Comparison of ENCODE assay signal across 15 mouse cellular contexts in the genomic region with DNA sequence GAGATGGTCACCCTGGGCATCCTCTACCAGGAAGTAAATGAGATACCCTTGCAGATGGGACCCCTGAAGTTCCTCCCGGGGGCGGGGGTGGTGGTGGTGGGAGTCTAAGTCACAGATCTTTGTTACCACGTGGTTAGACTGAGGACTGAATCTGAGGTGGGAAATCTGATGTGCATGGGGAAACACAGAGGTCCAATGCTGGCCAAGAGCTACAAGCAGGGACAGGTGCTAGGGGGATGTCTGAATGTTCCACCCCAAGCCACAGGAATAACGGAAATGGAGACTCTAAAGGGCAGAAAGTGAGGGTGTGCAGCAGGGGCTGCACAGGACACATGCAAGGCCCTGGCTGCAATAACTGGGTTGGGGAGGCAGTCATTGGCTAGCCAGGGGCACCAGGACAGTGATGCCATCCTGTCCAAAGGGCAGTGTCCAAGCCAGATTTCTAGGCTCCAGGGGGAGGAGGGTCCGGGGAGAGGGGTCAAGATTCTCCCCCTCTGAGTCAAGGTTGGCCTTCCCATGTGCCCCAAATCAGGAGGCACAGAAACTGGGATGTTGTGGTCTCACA. TPM values are rescaled to one million over a fixed set of nuclear protein-coding genes. Genes with fewer than 3 reads are reported as not detected.
DNase-seq lines count a peak whose midpoint lies in the region; ATAC-seq and TF ChIP-seq lines count a peak whose summit lies in the region.
"Had no signal": no experiment of that assay in that cellular context is flagged by ENCODE, and none has a peak within 500 bp of the region (broad histone marks: within the 10 kb centered on the region; RNA-seq: fewer than 3 reads in every experiment).

No protein-coding gene starts in this region.

- no peak overlapping the region; the same call in 1 of the 2 replicates for H3K9ac ChIP-seq in kidney, embryonic 15.5 days
- peak overlapping the region; percentile 31; the same call in 1 of the 2 replicates for H3K9ac ChIP-seq in embryonic facial prominence, embryonic 14.5 days (ENCODE audit: low read depth, low read length)
- H3K9ac ChIP-seq in liver, embryonic 14.5 days (replicated peaks): no peak overlapping the region

- WGBS in kidney, embryonic 15.5 days: 48% methylated on average over 5 of the region's 5 CpGs
- 43% methylated on average over 5 of the region's 5 CpGs for WGBS in kidney, adult 2 months
- WGBS in embryonic facial prominence, embryonic 14.5 days: 27% methylated on average over 5 of the region's 5 CpGs
- 44% methylated on average over 5 of the region's 5 CpGs for WGBS in liver, embryonic 14.5 days (ENCODE audit: insufficient replicate concordance)

- intact Hi-C loops in gastrocnemius, adult 2 months (cut with DNase I): no loop called here

- no peak for TF ChIP-seq POLR2A in kidney, adult 2 months (IDR thresholded peaks at IDR 0.05; ENCODE audit: low read depth, low read length)

- peak overlapping the region; percentile 68 for H3K4me3 ChIP-seq in gastrocnemius, adult 2 months
- H3K4me3 ChIP-seq in kidney, embryonic 15.5 days (replicated peaks): no peak overlapping the region
- H3K4me3 ChIP-seq in kidney, adult 2 months (ENCODE audit: insufficient read depth, low read depth, low read length): no peak overlapping the region
- H3K4me3 ChIP-seq in embryonic facial prominence, embryonic 14.5 days (ENCODE audit: low read depth, low read length): peak overlapping the region; percentile 52
- peak overlapping the region in 1 of 2 experiments; percentile 45; a peak in 1 of 4 replicates for H3K4me3 ChIP-seq in liver, embryonic 14.5 days (ENCODE audit: insufficient read depth in 1 of 2, low read depth in 2 of 2, low read length in 2 of 2)

- peaks cover 28% of the 10 kb centered on the region for H3K4me1 ChIP-seq in kidney, embryonic 15.5 days
- H3K4me1 ChIP-seq in kidney, adult 2 months (ENCODE audit: control insufficient read depth, insufficient read depth, low read length): no peaks in the 10 kb centered on the region
- peaks cover 25% of the 10 kb centered on the region for H3K4me1 ChIP-seq in embryonic facial prominence, embryonic 14.5 days (ENCODE audit: control insufficient read depth, insufficient read depth, low read length)
- peaks cover 0 to 6% of the 10 kb centered on the region in 2 experiments; a peak in 2 of 4 replicates for H3K4me1 ChIP-seq in liver, embryonic 14.5 days (replicated peaks; ENCODE audit: control insufficient read depth in 2 of 2, insufficient read depth in 2 of 2, low read length in 1 of 2)

- no peaks in the 10 kb centered on the region for H3K36me3 ChIP-seq in kidney, embryonic 15.5 days
- no peaks in the 10 kb centered on the region for H3K36me3 ChIP-seq in kidney, adult 2 months (ENCODE audit: control insufficient read depth, insufficient read depth, low read length)
- 0 out of 2 replicates have a peak, but pooled peaks cover under 1% of the 10 kb centered on the region for H3K36me3 ChIP-seq in embryonic facial prominence, embryonic 14.5 days (ENCODE audit: control insufficient read depth, insufficient read depth, low read length)
- H3K36me3 ChIP-seq in liver, embryonic 14.5 days (replicated peaks; ENCODE audit: control insufficient read depth, insufficient read depth, low read depth): no peaks in the 10 kb centered on the region
- H3K36me3 ChIP-seq: G1E had no signal

- TF ChIP-seq CTCF in gastrocnemius, adult 2 months (IDR thresholded peaks at IDR 0.05): no peak
- TF ChIP-seq CTCF in kidney, adult 2 months (conservative IDR thresholded peaks at IDR 0.05; ENCODE audit: insufficient read depth, insufficient read length, low read depth, low read length): no peak
- TF ChIP-seq CTCF in liver, embryonic 14.5 days (IDR thresholded peaks at IDR 0.05; ENCODE audit: low read depth): no peak

- TF ChIP-seq EP300 in liver, embryonic 14.5 days (IDR thresholded peaks at IDR 0.05; ENCODE audit: low read depth): no peak

- 0 out of 2 replicates have a peak, but pooled peaks have one; percentile 13 for ATAC-seq in kidney, embryonic 15.5 days (replicated peaks; ENCODE audit: low FRiP score)
- ATAC-seq in embryonic facial prominence, embryonic 14.5 days (ENCODE audit: low read depth): no peak
- no peak for ATAC-seq in liver, embryonic 14.5 days (ENCODE audit: insufficient read depth)

- DNase-seq in gastrocnemius, adult 2 months: no peak
- no peak for DNase-seq in gastrocnemius, postnatal 25 days
- no peak for DNase-seq in kidney, adult 2 months
- DNase-seq in embryonic facial prominence, embryonic 14.5 days (ENCODE audit: low spot score): no peak
- no peak for DNase-seq in liver, embryonic 14.5 days (ENCODE audit: low read depth in 3 of 3, low spot score in 3 of 3)
- no peak for DNase-seq in adrenal gland, postnatal 14 days
- DNase-seq in embryo, embryonic 10.5 days (ENCODE audit: low spot score): no peak
- DNase-seq: cerebellum, adult 9-10 months; kidney, postnatal 4 days; lung, postnatal 10 days; midbrain, embryonic 14.5 days; thymus, postnatal 25 days had no signal

- H3K9me3 ChIP-seq in kidney, embryonic 15.5 days (replicated peaks): no peaks in the 10 kb centered on the region
- no peaks in the 10 kb centered on the region for H3K9me3 ChIP-seq in embryonic facial prominence, embryonic 14.5 days (ENCODE audit: control insufficient read depth, low read length)
- H3K9me3 ChIP-seq in liver, embryonic 14.5 days (ENCODE audit: control insufficient read depth, low read length): no peaks in the 10 kb centered on the region
- H3K9me3 ChIP-seq: G1E had no signal

- peak overlapping the region; percentile 65 for H3K4me2 ChIP-seq in kidney, embryonic 15.5 days
- H3K4me2 ChIP-seq in embryonic facial prominence, embryonic 14.5 days (ENCODE audit: low read depth, low read length): peak overlapping the region; percentile 63
- peak overlapping the region; percentile 45 for H3K4me2 ChIP-seq in liver, embryonic 14.5 days (ENCODE audit: low read depth)

- H3K27ac ChIP-seq in gastrocnemius, adult 2 months: peak overlapping the region; percentile 75
- H3K27ac ChIP-seq in kidney, embryonic 15.5 days: no peak overlapping the region
- no peak overlapping the region for H3K27ac ChIP-seq in kidney, adult 2 months (ENCODE audit: insufficient read depth, low read depth, low read length)
- H3K27ac ChIP-seq in embryonic facial prominence, embryonic 14.5 days (replicated peaks; ENCODE audit: low read depth, low read length): peak overlapping the region; percentile 70
- no peak overlapping the region for H3K27ac ChIP-seq in liver, embryonic 14.5 days

- no peaks in the 10 kb centered on the region for H3K27me3 ChIP-seq in kidney, embryonic 15.5 days
- no peaks in the 10 kb centered on the region for H3K27me3 ChIP-seq in kidney, adult 2 months (replicated peaks; ENCODE audit: control insufficient read depth, insufficient read depth, low read length)
- no peaks in the 10 kb centered on the region for H3K27me3 ChIP-seq in embryonic facial prominence, embryonic 14.5 days (replicated peaks; ENCODE audit: control insufficient read depth, insufficient read depth, low read length)
- no peaks in the 10 kb centered on the region; the same call in 1 of the 2 replicates for H3K27me3 ChIP-seq in liver, embryonic 14.5 days (ENCODE audit: control insufficient read depth, insufficient read depth, low read length)

RNA-seq across cellular contexts. Expression of gene Serpinf1, which starts 1.6 kb away (rescaled TPM):
- 100 to 1,000 TPM in 1 of 2 experiments, 10 to 100 TPM in 1; 55.5 to 168 TPM for total RNA-seq in gastrocnemius, adult 2 months (2021)
- 10 to 100 TPM; 98.5 to 98.7 TPM for total RNA-seq in gastrocnemius, postnatal 25 days (2021)
- polyA plus RNA-seq in kidney, embryonic 15.5 days (2015; fragmentation: Nextera tagmentation; extraction: Ambion mirVana): 129 and 140 TPM in 2 replicates
- polyA plus RNA-seq in kidney, adult 2 months (2012; rRNA removed): 17.2 and 29.9 TPM in 2 replicates
- polyA plus RNA-seq in embryonic facial prominence, embryonic 14.5 days (2014; fragmentation: Nextera tagmentation; extraction: Ambion mirVana): 354 and 373 TPM in 2 replicates
- 104 and 128 TPM in 2 replicates for polyA plus RNA-seq in liver, embryonic 14.5 days (2012; rRNA removed)
- polyA plus RNA-seq in liver, embryonic 14.5 days (2014; fragmentation: Nextera tagmentation; extraction: Ambion mirVana): 145 and 166 TPM in 2 replicates
- 54.0 and 116 TPM in 2 replicates for total RNA-seq in adrenal gland, postnatal 14 days (2021)
- polyA plus RNA-seq: G1E had no signal

RNA-seq across cellular contexts. Expression of gene Serpinf2, which starts 18.5 kb away (rescaled TPM):
- total RNA-seq in gastrocnemius, adult 2 months (2021): not detected
- total RNA-seq in gastrocnemius, postnatal 25 days (2021): not detected
- polyA plus RNA-seq in kidney, embryonic 15.5 days (2015; fragmentation: Nextera tagmentation; extraction: Ambion mirVana): 35.4 and 47.2 TPM in 2 replicates
- polyA plus RNA-seq in kidney, adult 2 months (2012; rRNA removed): 126 and 141 TPM in 2 replicates
- not detected in 2 replicates for polyA plus RNA-seq in embryonic facial prominence, embryonic 14.5 days (2014; fragmentation: Nextera tagmentation; extraction: Ambion mirVana)
- polyA plus RNA-seq in liver, embryonic 14.5 days (2012; rRNA removed): 474 and 506 TPM in 2 replicates
- polyA plus RNA-seq in liver, embryonic 14.5 days (2014; fragmentation: Nextera tagmentation; extraction: Ambion mirVana): 304 and 336 TPM in 2 replicates
- total RNA-seq in adrenal gland, postnatal 14 days (2021): 6.8 and 123 TPM in 2 replicates
- total RNA-seq: hematopoietic stem cell, adult 5-6 weeks had no signal
- polyA plus RNA-seq: midbrain, embryonic 14.5 days had no signal

RNA-seq across cellular contexts. Expression of gene Wdr81, which starts 33.6 kb away (rescaled TPM):
- total RNA-seq in gastrocnemius, adult 2 months (2021): 1 to 10 TPM; 4.9 to 6.4 TPM
- 1 to 10 TPM; 4.7 to 5.7 TPM for total RNA-seq in gastrocnemius, postnatal 25 days (2021)
- 5.0 and 6.2 TPM in 2 replicates for polyA plus RNA-seq in kidney, embryonic 15.5 days (2015; fragmentation: Nextera tagmentation; extraction: Ambion mirVana)
- 17.7 and 21.0 TPM in 2 replicates for polyA plus RNA-seq in kidney, adult 2 months (2012; rRNA removed)
- 5.7 and 7.0 TPM in 2 replicates for polyA plus RNA-seq in embryonic facial prominence, embryonic 14.5 days (2014; fragmentation: Nextera tagmentation; extraction: Ambion mirVana)
- 15.3 and 16.4 TPM in 2 replicates for polyA plus RNA-seq in liver, embryonic 14.5 days (2012; rRNA removed)
- 14.6 and 15.8 TPM in 2 replicates for polyA plus RNA-seq in liver, embryonic 14.5 days (2014; fragmentation: Nextera tagmentation; extraction: Ambion mirVana)
- total RNA-seq in adrenal gland, postnatal 14 days (2021): 14.2 and 16.5 TPM in 2 replicates

RNA-seq across cellular contexts. Expression of gene Tlcd2, which starts 40.6 kb away (rescaled TPM):
- 1 to 10 TPM; 2.6 to 3.1 TPM for total RNA-seq in gastrocnemius, adult 2 months (2021)
- 1 to 10 TPM; 3.9 to 6.9 TPM for total RNA-seq in gastrocnemius, postnatal 25 days (2021)
- 22.6 and 24.5 TPM in 2 replicates for polyA plus RNA-seq in kidney, embryonic 15.5 days (2015; fragmentation: Nextera tagmentation; extraction: Ambion mirVana)
- 14.2 and 14.6 TPM in 2 replicates for polyA plus RNA-seq in kidney, adult 2 months (2012; rRNA removed)
- polyA plus RNA-seq in embryonic facial prominence, embryonic 14.5 days (2014; fragmentation: Nextera tagmentation; extraction: Ambion mirVana): 19.1 and 22.7 TPM in 2 replicates
- polyA plus RNA-seq in liver, embryonic 14.5 days (2012; rRNA removed): 7.3 and 8.2 TPM in 2 replicates
- polyA plus RNA-seq in liver, embryonic 14.5 days (2014; fragmentation: Nextera tagmentation; extraction: Ambion mirVana): 11.9 and 13.0 TPM in 2 replicates
- total RNA-seq in adrenal gland, postnatal 14 days (2021): 13.9 and 24.7 TPM in 2 replicates
- polyA plus RNA-seq: G1E had no signal

Comparison
In these comparisons a context has a peak if more than half of its experiments do, and no peak if none do; other contexts are left out.
1. H3K27ac ChIP-seq: peak in gastrocnemius, adult 2 months (single experiment) and embryonic facial prominence, embryonic 14.5 days (single experiment); none in kidney, embryonic 15.5 days (single experiment), kidney, adult 2 months (single experiment) and liver, embryonic 14.5 days (single experiment).
2. H3K4me3 ChIP-seq: peak in gastrocnemius, adult 2 months (single experiment) and embryonic facial prominence, embryonic 14.5 days (single experiment); none in kidney, embryonic 15.5 days (single experiment) and kidney, adult 2 months (single experiment).
3. RNA of gene Serpinf2, which starts 18.5 kb away (polyA plus RNA-seq): 304 to 506 TPM in liver, embryonic 14.5 days, 126 to 141 TPM in kidney, adult 2 months and 35.4 to 47.2 TPM in kidney, embryonic 15.5 days; not detected in embryonic facial prominence, embryonic 14.5 days; every median in the first group is over 10 times any median in the second.
4. Peak in every context shown above with its lines, with median percentiles within 50 percentile points of each other: H3K4me2 ChIP-seq.